Mouse (Mus musculus) embryonic fibroblast, embryonic 13.5 days (primary cell): Measurements from ENCODE around the gene Pan3.

Source experiments
- CTCF ChIP-seq: IDR thresholded peaks from 2 replicates; pipeline ENCODE4 v1.5.1; 2011; ENCODE audit warnings: mild to moderate bottlenecking, control low read depth, low read length, moderate library complexity, borderline replicate concordance; ENCODE audit not compliant: insufficient read depth
- POLR2A ChIP-seq: IDR thresholded peaks from 2 replicates; pipeline ENCODE4 v1.6.1; 2011; ENCODE audit warnings: low read depth, mild to moderate bottlenecking, control low read depth, low read length, moderate library complexity

GRCm38 (mm10) chr5:147545731-147546241 is 115.8 kb downstream of the Pan3 start:
- TF ChIP-seq CTCF = peak; percentile 75; the same call in 1 of the 2 replicates
- TF ChIP-seq POLR2A = no peak
